Mouse (Mus musculus): ENCODE measurements around the gene Sptbn2.
"Not testable (repeated sequence)": the region's sequence is repeated elsewhere in the genome, so short reads cannot be mapped to it uniquely, and the experiment has no call there.

Sptbn2 gene

DNA sequence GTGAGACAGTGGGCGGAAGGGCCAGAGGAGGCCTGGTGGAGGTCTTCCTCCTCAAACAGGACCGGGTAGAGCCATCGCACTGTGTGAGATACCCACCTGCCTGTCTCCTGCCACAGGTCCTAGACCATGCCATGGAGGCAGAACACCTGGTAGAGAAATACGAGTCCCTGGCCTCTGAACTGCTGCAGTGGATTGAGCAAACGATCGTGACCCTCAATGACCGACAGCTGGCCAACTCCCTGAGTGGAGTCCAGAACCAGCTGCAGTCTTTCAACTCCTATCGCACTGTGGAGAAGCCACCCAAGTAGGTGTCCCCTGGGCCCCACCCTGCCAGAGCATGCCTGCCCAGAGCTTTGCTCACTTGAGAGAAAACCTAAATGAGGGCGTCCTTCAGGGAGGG is 18.2 kb downstream of the Sptbn2 start:
- no peak for DNase-seq (ENCODE audit: low read depth)

DNA sequence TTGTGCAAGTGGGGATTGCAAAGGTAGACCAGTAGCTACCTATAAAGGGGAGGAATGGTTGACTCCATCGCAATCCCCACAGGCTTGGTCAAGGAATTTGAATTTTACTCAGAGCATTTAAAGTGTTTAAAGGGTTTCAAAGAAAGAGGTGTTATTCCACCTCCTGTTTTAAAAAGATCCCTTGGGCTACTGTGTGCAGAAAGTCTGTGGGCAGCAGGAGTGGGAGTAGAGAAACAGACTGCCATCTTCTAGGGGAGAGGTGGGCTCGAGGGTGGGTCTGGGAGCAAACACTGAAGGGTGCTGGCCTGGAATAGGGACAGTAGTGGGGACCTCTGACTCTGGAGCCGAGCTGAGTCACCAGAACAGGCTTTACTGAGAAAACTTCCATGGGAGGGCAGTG is 22.1 kb downstream of the Sptbn2 start:
- no peak for DNase-seq (ENCODE audit: low read depth)

DNA sequence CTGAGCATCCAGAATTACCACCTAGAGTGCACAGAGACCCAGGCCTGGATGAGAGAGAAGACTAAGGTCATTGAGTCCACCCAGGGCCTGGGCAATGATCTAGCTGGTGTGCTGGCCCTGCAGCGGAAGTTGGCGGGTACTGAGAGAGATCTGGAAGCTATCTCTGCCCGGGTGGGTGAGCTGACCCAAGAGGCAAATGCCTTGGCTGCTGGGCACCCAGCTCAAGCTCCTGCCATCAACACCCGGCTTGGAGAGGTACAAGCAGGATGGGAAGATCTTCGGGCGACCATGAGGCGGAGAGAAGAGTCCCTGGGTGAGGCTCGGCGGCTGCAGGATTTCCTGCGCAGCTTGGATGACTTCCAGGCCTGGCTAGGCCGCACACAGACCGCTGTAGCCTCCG is 26.9 kb downstream of the Sptbn2 start:
- no peak for DNase-seq (ENCODE audit: low read depth)

DNA sequence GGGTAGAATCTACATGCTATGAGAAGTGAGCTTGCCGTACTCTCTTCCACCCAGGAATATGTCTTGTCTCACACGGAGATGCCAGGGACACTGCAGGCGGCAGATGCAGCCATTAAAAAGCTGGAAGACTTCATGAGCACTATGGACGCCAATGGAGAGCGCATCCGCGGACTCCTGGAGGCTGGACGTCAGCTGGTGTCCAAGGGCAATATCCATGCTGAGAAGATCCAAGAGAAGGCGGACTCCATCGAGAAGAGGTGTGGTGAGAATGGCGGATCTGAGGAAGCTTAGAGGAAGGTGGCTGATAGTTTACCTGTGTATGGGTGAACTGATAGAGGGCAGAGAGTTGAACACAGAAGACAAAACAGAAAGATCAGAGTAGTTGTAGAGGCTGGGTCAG is 28.1 kb downstream of the Sptbn2 start:
- DNase-seq (ENCODE audit: low read depth), result no peak

DNA sequence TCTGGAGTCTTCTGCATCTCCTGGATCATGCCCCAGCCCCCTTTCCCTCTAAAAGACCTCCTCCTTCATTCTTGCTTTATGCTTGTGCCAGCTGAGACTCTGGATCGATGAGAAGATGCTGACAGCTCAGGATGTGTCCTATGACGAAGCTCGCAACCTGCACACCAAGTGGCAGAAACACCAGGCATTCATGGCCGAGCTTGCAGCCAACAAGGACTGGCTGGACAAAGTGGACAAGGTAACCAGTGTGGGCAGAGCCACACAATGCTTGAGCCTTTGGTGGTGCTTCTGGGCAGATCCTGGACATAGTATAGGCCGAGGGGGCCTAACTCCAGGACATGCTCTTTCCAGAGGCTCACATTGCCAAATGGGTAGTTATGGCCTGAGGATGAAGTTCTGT is 28.8 kb downstream of the Sptbn2 start:
- DNase-seq (ENCODE audit: low read depth), result no peak

DNA sequence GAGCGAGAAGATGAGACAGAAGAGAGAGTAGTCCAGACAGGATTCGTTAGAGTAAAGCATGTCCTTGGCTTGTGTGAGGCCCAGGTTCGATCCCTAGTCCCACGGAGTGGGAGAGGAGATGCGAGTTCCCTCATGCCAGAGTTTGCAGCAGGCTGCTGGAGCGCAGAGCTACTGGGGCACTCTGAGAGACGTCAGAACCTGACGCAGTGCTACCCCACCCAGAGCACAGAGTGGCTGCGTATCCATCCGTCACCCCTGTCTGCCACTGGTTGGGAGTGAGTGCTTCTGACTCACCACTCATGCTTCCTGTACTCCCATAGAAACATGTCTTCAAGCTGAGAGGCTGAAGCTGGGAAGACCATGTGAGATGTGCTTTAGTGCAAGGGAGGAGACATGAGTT is 30.5 kb downstream of the Sptbn2 start:
- DNase-seq (ENCODE audit: low read depth), result no peak

DNA sequence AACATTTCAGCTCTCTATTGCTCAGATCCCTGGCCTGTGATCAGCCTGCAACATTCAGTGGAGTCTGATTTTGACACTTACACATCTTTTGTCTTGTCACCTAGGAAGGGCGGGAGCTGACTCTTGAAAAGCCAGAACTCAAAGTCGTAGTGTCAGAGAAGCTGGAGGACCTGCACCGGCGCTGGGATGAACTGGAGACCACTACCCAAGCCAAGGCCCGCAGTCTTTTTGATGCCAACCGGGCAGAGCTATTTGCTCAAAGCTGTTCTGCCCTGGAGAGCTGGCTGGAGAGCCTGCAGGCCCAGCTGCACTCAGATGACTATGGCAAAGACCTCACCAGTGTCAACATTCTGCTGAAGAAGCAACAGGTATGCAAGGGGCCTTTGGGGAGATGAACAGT is 31.3 kb downstream of the Sptbn2 start:
- no peak for DNase-seq (ENCODE audit: low read depth)

DNA sequence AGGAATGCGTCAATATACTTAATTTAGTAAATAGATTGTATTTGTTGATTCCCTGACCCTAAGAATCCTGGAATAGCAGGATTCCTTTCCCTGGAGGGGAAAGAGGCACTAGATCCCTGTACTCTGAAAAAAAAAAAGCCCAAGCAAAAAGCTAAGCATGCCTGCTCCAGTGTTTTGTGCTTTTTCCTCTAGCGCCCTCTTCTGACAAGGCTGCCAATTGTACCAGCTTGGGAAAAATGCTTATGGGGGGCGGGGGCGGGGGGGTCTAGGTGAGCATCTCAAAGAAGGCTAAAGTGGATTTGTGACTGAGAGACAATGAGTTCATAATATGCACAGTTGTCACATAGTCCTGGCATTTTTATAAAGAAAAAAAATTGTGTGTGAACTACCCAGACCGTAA is 32.6 kb downstream of the Sptbn2 start:
- DNase-seq (ENCODE audit: low read depth), result no peak

DNA sequence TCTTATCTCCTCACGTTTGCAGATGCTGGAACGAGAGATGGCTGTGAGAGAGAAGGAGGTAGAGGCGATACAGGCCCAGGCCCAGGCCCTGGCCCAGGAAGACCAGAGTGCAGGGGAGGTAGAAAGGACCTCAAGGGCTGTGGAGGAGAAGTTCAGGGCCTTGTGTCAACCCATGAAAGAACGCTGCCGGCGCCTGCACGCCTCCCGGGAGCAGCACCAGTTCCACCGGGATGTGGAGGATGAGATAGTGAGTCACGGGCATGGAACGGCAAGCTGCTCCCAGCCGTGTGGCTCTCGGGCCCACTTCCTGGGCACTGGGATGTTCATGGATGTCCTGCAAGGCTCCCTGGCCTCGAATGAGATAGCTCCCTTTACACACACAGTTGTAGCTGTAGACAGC is 33.1 kb downstream of the Sptbn2 start:
- DNase-seq (ENCODE audit: low read depth), result no peak

DNA sequence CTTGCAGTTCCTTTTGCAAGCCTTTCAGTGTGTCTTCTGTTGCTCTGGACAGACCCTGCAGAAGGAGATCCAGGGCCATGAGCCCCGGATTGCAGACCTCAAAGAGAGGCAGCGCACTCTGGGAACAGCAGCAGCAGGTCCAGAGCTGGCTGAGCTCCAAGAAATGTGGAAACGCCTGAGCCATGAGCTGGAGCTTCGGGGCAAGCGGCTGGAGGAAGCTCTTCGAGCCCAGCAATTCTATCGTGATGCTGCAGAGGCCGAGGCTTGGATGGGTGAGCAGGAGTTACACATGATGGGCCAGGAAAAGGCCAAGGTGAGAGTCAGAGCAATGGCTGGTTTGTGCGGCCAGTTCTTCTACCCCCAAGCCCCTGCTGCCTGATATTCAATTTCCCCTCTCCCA is 34.1 kb downstream of the Sptbn2 start:
- DNase-seq (ENCODE audit: low read depth), result no peak

DNA sequence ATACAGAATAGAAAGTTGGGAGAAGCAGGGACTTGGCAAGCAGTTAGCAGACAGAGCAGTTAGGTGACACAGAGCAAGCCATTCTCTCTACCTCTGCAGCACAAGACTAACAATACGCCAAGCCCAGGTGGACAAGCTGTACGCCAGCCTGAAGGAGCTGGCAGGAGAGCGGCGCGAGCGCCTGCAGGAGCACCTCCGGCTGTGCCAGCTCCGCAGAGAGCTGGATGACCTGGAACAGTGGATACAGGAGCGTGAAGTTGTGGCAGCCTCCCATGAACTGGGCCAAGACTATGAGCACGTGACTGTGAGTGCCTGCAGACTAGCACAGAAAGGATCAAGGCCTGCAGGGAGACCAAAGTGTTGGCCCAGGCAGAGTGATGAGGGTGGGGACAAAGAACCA is 34.7 kb downstream of the Sptbn2 start:
- no peak for DNase-seq (ENCODE audit: low read depth)

DNA sequence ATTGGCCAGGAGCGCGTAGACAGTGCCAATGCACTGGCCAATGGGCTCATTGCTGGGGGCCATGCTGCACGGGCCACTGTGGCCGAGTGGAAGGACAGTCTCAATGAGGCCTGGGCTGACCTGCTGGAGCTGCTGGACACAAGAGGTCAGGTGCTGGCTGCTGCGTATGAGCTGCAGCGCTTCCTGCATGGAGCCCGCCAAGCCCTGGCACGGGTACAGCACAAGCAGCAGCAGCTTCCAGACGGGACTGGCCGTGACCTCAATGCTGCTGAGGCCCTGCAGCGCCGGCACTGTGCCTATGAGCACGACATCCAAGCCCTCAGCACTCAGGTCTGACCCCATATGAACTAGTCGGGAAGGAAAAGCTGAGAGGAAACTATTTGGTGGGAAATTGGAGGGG is 35.6 kb downstream of the Sptbn2 start:
- DNase-seq (ENCODE audit: low read depth), result no peak

DNA sequence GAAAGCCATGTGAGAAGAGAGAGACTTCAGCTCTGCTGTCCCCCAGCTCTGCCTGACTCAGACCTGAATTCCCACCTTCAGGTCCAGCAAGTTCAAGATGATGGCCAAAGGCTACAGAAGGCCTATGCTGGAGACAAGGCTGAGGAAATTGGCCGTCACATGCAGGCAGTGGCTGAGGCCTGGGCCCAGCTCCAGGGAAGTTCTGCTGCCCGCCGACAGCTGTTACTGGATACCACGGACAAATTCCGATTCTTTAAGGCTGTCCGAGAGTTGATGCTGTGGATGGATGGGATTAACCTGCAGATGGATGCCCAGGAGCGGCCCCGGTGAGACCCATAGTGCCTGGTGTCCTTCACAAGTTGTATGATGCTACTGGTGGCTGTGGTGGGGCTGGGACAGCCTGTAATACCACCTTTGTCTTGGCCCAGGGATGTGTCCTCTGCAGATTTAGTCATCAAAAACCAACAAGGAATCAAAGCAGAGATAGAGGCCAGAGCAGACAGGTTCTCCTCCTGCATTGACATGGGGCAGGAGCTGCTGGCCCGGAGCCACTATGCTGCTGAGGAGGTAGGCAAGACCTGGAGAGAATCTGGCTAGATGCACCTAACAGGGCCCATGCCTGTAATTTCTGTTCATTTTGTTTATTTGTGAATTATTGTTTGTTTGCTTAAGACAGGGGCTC is 36.8 kb downstream of the Sptbn2 start:
- DNase-seq (ENCODE audit: low read depth), result no peak

DNA sequence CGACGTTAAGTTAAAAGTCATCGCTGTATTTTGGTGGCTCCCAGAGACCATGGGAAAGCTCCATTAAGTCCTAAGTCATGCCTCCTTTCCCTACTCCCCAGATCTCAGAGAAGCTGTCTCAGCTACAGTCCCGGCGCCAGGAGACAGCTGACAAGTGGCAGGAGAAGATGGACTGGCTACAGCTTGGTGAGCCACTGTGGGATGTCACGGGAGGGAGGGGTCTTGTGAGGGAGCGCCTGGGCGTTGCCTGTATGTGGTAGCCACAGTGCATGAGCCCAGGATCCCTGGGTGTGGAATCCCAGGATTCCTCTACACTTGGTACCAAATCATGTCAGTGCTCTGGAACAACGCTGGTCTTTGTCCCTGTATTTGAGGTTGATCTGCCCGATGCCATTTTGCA is 37.5 kb downstream of the Sptbn2 start:
- no peak for DNase-seq (ENCODE audit: low read depth)

DNA sequence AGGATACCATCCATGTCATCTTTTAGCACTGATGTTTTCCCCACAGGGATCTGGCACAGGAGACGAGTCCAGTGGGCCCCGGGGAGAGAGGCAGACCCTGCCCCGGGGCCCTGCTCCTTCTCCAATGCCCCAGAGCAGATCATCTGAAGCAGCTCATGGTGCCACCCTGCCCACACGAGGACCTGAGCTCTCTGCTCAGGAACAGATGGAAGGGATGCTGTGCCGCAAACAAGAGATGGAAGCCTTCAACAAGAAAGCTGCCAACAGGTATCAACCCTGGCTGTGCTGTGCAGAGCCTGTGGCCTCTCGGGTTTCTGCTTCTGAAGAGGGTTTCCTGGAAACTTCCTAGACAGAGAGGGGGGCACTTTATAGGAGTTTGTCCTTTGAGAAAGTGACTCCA is 39.0 kb downstream of the Sptbn2 start:
- no peak for DNase-seq (ENCODE audit: low read depth)

DNA sequence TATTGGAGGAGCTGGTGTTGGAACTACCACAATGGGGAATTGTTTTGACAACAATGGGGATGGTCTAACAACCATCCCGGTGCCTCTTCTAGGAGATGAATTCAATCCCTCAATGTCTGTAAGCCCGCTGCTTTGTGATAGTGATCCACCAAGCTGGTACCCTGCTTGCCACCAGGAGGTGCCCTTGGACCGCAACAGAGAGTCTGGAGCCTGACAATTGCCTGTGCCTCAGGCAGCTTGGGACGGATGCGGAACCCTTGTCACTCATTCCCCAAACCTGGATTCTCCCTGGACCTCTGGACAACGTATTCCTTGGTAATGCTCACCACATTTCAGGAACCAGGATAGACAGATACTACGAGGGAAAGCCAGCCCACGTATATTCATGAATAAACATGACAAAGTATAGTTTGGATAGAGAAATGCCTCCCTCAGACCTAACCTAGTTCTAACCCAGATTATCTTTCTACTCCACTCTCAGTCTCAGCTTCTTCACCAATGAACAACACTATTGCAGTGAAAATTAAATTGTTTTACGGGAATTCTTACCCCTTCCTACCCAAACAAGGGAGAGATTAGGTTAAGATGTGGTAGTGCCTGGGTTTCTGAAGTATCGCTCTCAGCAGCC is 44.7 kb downstream of the Sptbn2 start:
- peak; percentile 63 for DNase-seq (ENCODE audit: low read depth)

DNA sequence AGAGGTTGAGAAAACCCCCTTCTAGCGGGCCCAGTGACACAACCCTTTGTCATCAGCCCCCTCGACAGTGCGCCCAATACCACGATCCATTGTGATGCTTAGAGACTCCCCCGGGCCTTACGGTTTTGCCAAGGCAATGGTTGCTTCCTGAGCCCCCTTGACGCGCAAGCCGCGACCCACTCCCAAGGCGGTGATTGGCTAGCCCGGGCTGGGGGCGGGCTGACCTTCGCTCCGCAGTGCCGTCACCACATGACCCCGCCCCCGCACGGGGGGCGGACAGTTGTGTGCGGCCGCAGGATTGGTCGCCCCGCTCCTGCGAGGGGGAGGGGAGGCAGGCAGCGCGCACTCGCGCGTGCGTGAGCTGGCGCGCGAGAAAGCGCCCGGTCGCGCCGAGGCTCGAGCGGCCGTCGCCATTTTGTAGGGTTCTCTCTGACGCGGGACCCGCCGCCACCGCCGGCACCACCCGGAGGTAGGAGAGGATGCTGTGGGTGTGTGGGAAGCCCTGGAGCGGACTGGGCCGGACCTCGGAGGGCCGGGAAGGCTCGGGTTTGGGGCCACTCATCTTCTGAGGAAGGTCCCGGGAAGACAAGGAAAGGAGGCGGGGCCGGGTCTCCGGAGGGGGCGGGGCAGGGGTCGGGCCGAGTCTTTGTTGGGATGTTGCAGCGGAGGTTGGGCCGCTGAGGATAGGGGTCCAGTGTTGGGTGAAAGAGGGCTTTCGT is 45.4 kb downstream of the Sptbn2 start, which contains the start of gene Rbm4b:
Rbm4b (plus strand) TSS at position 305 of the 719 bp plus-strand sequence.
- DNase-seq (ENCODE audit: low read depth), result peak; percentile 85

DNA sequence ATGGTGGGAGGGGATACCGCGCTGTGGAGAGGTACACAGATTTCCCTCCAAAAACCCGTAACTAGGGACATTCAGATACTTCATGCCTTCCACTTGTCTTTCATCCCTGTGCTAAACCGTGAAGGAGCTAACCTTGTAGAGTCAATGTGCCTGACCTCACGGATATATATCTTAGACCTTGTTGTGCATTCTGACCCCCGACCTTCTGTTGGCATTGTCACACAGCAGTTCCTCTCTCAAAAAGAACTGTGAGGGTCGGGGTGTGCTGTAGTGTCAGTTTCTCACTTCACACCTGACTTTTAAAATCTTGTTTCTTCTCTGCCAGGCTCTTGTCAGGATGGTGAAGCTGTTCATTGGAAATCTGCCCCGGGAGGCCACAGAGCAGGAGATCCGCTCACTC is 46.0 kb downstream of the Sptbn2 start:
- DNase-seq (ENCODE audit: low read depth), result no peak

DNA sequence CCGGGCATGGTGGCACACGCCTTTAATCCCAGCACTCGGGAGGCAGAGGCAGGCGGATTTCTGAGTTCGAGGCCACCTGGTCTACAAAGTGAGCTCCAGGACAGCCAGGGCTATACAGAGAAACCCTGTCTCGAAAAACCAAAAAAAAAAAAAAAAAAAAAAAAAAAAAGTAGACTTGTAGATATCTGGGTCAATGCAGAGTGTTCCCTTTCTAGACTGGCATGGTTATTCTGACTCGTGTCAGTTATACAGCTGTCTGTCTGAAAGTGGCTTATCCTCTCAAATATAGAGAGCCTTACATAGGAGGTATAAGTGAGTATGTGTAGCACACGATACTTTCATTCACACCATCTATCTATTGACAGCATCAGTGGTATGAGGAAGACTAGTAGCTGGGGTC is 49.6 kb downstream of the Sptbn2 start:
- DNase-seq (ENCODE audit: low read depth), result not testable (repeated sequence)

DNA sequence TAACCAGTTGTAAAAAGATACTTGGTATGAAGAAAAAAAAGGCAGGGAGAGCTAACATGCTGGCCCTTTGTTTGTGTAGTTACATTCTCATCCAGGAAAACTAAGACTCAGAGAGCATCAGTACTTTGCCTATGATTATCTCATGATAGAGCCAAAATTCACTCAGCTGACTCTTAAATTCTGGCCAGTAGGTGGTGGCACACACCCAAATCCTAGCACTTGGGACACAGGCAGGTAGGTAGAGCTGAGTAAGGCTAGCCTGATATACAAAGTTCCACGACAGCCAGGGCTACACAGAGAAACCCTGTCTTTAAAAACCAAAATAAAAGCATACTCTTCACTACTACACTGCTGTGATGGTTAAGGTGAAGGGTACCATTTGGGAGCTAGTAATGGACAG is 51.9 kb downstream of the Sptbn2 start:
- DNase-seq (ENCODE audit: low read depth), result no peak

DNA sequence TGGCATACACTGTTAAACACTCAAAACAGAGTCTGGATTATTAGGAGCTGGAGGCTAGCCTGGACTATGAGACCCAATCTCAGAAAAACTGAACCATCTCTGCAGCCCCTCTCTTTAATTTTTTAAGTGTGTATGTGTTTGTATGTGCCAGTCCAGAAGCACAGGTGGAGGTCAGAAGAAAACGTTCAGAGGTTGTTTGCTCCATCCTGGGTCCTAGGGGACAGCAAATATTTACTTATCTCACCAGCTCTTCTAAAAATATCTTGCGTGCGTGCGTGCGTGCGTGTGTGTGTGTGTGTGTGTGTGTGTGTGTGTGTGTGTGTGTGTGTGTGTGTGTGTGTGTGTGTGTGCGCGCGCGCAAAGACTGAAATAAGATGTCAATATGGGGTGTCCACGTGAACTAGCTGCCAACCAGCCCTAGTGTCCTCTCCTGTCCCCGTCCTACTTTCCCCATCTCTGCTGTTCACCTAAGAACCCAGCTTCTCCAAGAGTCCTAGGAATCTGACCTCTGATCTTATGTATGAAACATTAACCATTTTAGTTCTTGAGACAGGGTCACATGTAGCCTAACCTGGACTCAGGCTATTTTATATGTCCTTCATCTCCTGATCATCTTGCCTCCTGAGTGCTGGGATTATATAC is 56.7 kb downstream of the Sptbn2 start:
- no peak for DNase-seq (ENCODE audit: low read depth)

DNA sequence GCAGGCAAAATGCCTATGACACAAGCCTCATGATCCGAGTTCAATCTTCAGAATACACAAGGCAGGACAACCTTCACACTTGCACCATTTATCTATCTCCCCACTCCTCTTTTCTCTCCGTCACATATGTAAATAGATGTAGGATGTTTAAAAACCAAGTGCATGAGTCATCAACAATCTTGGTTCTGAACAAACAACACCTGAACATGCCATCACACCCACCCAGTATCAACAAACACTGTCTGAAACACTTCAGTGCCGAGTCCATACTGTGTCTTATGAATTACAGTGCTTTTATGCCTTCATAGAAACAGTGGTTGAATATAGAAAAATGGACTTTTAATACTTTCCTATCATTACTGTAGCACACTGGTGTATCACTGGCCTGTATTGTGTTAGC is 61.8 kb downstream of the Sptbn2 start:
- DNase-seq (ENCODE audit: low read depth), result no peak

DNA sequence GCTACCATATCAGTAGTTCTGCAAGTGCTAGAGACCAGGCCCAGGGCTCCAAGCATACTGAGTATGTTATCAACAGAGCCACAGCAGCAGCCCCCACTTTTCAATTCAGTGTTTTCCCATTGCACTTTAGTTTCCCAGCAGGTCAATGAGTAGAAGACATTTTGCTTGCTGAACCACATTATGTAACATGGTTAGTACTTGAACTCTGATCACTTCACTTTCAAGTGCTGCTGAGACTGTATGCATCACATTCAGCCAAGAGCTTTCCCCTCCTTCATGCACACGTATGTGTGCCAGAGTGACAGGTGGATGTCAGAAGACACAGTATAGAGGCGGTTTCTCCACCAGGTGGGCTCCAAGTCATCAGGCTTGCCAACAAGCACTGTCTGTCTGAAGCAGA is 71.9 kb downstream of the Sptbn2 start:
- no peak for DNase-seq (ENCODE audit: low read depth)
